Mouse (Mus musculus) heart, postnatal 0 days (tissue): Measurements from ENCODE around the gene Rbpjl.

ENCODE experiments used
- CTCF ChIP-seq: IDR thresholded peaks from 2 replicates; pipeline ENCODE4 v1.5.1; 2016; ENCODE audit warnings: antibody characterized with exemption, control low read depth, low read depth
- EP300 ChIP-seq: IDR thresholded peaks from 2 replicates; pipeline ENCODE4 v1.6.1; 2016; ENCODE audit warnings: antibody characterized with exemption, low read depth

DNA sequence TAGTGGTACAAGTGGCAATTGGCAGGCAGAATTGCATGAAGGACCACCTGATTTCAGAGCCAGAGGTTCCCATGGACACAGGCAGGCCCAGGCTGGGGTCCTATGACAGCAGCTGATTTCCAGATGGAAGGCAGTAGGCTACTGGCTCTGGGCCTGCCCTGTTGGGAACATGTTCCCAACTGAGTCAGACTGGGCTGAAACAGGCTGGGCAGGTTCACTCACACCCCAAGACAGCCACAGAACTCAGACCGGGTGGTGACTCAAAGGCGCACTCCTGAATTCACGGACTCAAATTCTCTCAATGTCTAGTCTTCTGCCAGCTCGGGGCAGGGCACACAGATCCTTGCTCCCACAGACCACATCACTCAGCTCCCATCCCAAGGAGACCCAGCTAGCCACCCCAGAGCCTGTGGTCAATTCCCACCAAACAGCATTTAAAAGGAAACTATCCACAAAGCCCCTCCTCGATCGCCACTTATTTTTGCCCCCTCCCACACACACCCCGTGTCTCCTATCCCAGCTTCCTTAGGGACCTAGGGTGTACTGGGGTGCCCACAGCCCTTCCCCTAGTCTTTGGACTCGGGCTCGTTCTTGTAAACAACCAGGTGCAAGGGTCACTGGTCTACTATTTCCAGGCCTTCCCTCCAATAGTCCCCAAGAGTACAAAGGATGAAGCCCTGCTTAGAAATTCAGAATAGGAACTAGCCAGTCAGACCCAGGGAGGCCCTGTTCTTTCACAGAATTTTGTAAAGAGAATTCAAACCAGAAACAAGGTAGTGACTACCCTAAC lies 28.9 kb downstream of the Rbpjl start:
- TF ChIP-seq CTCF (no peak), EP300 (no peak)
